Mouse (Mus musculus): ENCODE results near the gene Asb14. TPM values are rescaled to one million over a fixed set of nuclear protein-coding genes. Genes with fewer than 3 reads are reported as not detected.

Gene Asb14
- 0.80 and 0.84 TPM in 2 replicates for polyA plus RNA-seq (2012; rRNA removed)

GRCm38 (mm10) chr14:26894392-26894791 is at the start of gene Asb14:
TSS of gene Asb14 (plus strand) at chr14:26894557.

Other genes with a start within 250 kb of the Asb14 start
- 8.1 and 8.4 TPM in 2 replicates for gene Pde12, start 224.7 kb upstream of the Asb14 start, polyA plus RNA-seq (2012; rRNA removed)
- gene Dnah12, start 201.3 kb upstream of the Asb14 start, polyA plus RNA-seq (2012; rRNA removed): 0.16 and 0.23 TPM in 2 replicates
- gene Appl1, start 76.7 kb downstream of the Asb14 start, polyA plus RNA-seq (2012; rRNA removed): 3.9 and 4.1 TPM in 2 replicates
- gene Hesx1, start 99.9 kb downstream of the Asb14 start, polyA plus RNA-seq (2012; rRNA removed): not detected in 2 replicates
- 10.7 and 10.8 TPM in 2 replicates for gene Il17rd, start 144.4 kb downstream of the Asb14 start, polyA plus RNA-seq (2012; rRNA removed)
- 12.4 and 14.0 TPM in 2 replicates for gene Arhgef3, start 220.3 kb downstream of the Asb14 start, polyA plus RNA-seq (2012; rRNA removed)

Data from ovary, adult 2 months (tissue).